Mouse (Mus musculus): Measurements from ENCODE around the gene Cse1l. TPM values are rescaled to one million over a fixed set of nuclear protein-coding genes. Genes with fewer than 3 reads are reported as not detected.

Gene Cse1l
- polyA plus RNA-seq (2014; fragmentation: Illumina TruSeq; extraction: RNeasy Lipid Tissue Mini Kit (QIAGEN cat#74804); ENCODE audit: low read depth, low replicate concordance) = 165 TPM

DNA sequence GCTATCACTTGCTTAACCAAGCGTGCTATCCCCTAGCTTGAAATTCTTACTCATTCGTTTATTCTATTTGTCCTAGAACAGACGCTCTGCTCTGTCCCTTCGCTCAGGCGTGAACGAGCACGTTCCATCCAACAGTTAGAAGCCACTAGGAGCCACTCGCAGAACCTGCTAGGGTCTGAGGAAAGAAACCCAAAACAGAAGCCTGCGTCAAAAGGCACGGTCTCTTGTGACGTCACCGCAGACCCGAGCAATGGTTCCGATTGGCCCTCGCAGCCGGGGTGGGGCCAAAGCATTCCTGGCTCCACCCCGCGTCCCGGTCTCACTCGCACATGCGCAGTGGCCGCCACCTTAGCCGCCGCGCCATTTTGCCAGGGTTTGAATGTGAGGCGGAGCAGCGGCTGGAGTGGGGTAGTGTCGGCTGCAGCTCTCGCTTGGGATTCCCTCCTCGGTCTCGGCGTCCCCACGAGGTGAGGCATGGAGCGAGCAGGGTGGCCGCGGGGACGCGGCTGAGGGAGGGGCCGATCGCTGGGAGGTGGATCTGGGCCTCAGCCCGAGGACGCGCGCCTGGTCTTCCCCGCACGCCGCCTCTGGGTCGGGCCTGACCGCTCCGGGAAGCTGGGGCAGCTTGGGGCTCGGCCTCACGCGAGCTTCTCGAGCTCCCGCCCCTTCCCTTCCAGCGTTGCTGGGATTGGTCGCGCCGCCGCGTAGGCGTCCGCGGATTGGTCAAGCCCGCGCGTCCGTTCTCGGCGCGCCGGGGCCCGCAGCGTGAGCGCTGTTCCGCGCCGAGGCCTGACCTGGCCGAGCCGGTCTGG lies at the start of gene Cse1l:
TSS of gene Cse1l (plus strand) at position 330 of the 812 bp plus-strand sequence.

Other genes starting within 250 kb of the Cse1l start
- 0.89 TPM for gene Prex1, start 192.2 kb upstream of the Cse1l start, polyA plus RNA-seq (2014; fragmentation: Illumina TruSeq; extraction: RNeasy Lipid Tissue Mini Kit (QIAGEN cat#74804); ENCODE audit: low read depth, low replicate concordance)
- gene Trp53rkb, start 113.5 kb upstream of the Cse1l start, polyA plus RNA-seq (2014; fragmentation: Illumina TruSeq; extraction: RNeasy Lipid Tissue Mini Kit (QIAGEN cat#74804); ENCODE audit: low read depth, low replicate concordance) = 0.49 TPM
- 16.9 TPM for gene Arfgef2, start 100.5 kb upstream of the Cse1l start, polyA plus RNA-seq (2014; fragmentation: Illumina TruSeq; extraction: RNeasy Lipid Tissue Mini Kit (QIAGEN cat#74804); ENCODE audit: low read depth, low replicate concordance)
- gene Stau1, start 90.3 kb downstream of the Cse1l start, polyA plus RNA-seq (2014; fragmentation: Illumina TruSeq; extraction: RNeasy Lipid Tissue Mini Kit (QIAGEN cat#74804); ENCODE audit: low read depth, low replicate concordance) = 30.2 TPM
- 9.2 TPM for gene Ddx27, start 109.2 kb downstream of the Cse1l start, polyA plus RNA-seq (2014; fragmentation: Illumina TruSeq; extraction: RNeasy Lipid Tissue Mini Kit (QIAGEN cat#74804); ENCODE audit: low read depth, low replicate concordance)
- 7.6 TPM for gene Znfx1, start 157.0 kb downstream of the Cse1l start, polyA plus RNA-seq (2014; fragmentation: Illumina TruSeq; extraction: RNeasy Lipid Tissue Mini Kit (QIAGEN cat#74804); ENCODE audit: low read depth, low replicate concordance)